Mouse (Mus musculus) ES-E14 (cell line): ENCODE data around the gene Kat7. TPM values are rescaled to one million over a fixed set of nuclear protein-coding genes. Genes with fewer than 3 reads are reported as not detected.

Experiments used
- DNase-seq: peaks from one replicate; pipeline ENCODE4 v3.0.0-alpha.2; 2013; ENCODE audit warnings: low read depth, low spot score
- H3K27ac ChIP-seq: 2 replicates; pipeline ENCODE4 v1.5.1; 2012; ENCODE audit warnings: low read depth, mild to moderate bottlenecking, low read length, moderate library complexity, mixed read lengths; ENCODE audit not compliant: poor library complexity, insufficient read depth, severe bottlenecking
- H3K36me3 ChIP-seq: 2 replicates; pipeline ENCODE4 v1.6.1; 2012; ENCODE audit warnings: mild to moderate bottlenecking, low read length, moderate library complexity, mixed read lengths; ENCODE audit not compliant: control insufficient read depth, poor library complexity, insufficient read depth, severe bottlenecking
- H3K4me1 ChIP-seq, 2 experiments: fragments of 150-350 bp in 1 of 2; sonication (generic) in 1 of 2; 2 replicates each; pipeline ENCODE4 v1.6.1; 2012; ENCODE audit warnings: low read length in 2 of 2, mild to moderate bottlenecking in 1 of 2, mixed read lengths in 1 of 2; ENCODE audit not compliant: control insufficient read depth in 2 of 2, insufficient read depth in 2 of 2, poor library complexity in 1 of 2
- H3K4me3 ChIP-seq, 2 experiments: fragments of 150-350 bp in 1 of 2; sonication (generic) in 1 of 2; 2 replicates each; pipeline ENCODE4 v1.5.1; 2012; ENCODE audit warnings: low read length in 2 of 2, low read depth in 1 of 2, mild to moderate bottlenecking in 1 of 2, mixed read lengths in 1 of 2; ENCODE audit not compliant: insufficient read depth in 1 of 2, poor library complexity in 1 of 2, severe bottlenecking in 1 of 2
- H3K9ac ChIP-seq: 2 replicates; pipeline ENCODE4 v1.6.1; 2012; ENCODE audit warnings: low read depth, mild to moderate bottlenecking, low read length, mixed read lengths; ENCODE audit not compliant: poor library complexity, insufficient read depth, severe bottlenecking
- H3K9me3 ChIP-seq: fragments of 150-350 bp; sonication (generic); 2 replicates; pipeline ENCODE4 v1.6.1; 2012; ENCODE audit warnings: low read depth, mild to moderate bottlenecking, low read length; ENCODE audit not compliant: control insufficient read depth, insufficient read depth
- CHD2 ChIP-seq: IDR thresholded peaks from 2 replicates; pipeline ENCODE4 v1.6.1; 2014; ENCODE audit warnings: mild to moderate bottlenecking, low read depth, low read length, inconsistent platforms
- HCFC1 ChIP-seq: IDR thresholded peaks from 2 replicates; pipeline ENCODE4 v1.6.1; 2012; ENCODE audit warnings: low read length, inconsistent platforms, borderline replicate concordance; ENCODE audit not compliant: insufficient read depth
- MAFK ChIP-seq: IDR thresholded peaks from 2 replicates; pipeline ENCODE4 v1.6.1; 2014; ENCODE audit warnings: mild to moderate bottlenecking, low read depth, low read length, inconsistent platforms; ENCODE audit not compliant: insufficient read depth
- ZC3H11A ChIP-seq: IDR thresholded peaks from 2 replicates; pipeline ENCODE4 v1.6.1; 2012; ENCODE audit warnings: low read depth, mild to moderate bottlenecking, inconsistent platforms, low read length, borderline replicate concordance
- ZNF384 ChIP-seq: IDR thresholded peaks from 2 replicates; pipeline ENCODE4 v1.6.1; 2012; ENCODE audit warnings: low read depth, low read length, inconsistent platforms
- in situ Hi-C, 2 experiments: fragments of 600-800 bp; cut with MboI; formaldehyde crosslinking; loops; one replicate each; pipeline ENCODE4 v1.15.1; 2025; ENCODE audit warnings: low sequenced_read_pairs in 2 of 2, inconsistent platforms in 1 of 2; ENCODE audit not compliant: unreplicated experiment in 2 of 2
- total RNA-seq: library from RNA; depleted of rRNA; stranded (reverse); fragments of 300-350 nt; gene quantifications from 2 replicates; pipeline ENCODE4 v1.2.3, GENCODE M21; 2012

Gene Kat7
- total RNA-seq, 1 experiment = 118 TPM

DNA sequence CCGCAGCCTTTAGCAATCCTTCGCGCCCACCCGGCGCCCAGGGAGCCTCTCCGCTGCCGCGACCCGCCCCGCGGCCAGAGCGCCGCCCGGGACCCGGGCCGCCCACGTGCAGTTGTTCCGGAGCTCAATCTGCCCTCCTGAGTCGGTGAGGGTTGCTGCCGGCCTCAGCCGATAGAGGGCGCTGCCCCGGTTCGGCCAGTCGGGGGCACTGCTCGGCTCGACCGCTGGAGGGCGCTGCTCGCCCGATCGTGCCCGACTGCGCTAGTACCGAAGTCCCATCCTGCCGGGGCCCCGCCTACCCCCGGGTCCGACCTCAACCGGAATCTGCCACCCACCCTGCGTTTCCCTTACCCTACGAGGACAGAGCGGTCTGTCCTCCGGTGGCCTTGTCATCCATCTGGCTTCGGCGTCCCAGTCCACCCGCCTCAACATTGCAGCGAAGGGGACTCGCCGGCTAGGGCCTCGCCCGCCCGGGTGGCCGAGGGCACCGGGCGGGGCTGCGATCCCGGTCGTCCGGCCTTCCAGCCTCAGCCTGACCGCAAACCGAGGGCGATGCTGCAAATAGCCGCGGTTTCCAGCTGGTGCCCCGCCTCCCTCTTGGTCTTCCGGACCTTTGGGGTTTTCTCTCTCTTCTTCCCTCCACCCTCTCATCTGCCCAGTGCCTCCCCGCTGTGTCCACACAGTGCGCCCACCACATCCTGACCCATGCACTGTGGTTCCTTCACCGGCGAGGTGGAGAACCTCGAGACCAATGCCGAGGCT, 50.8 kb downstream of the Kat7 start:
- no peaks in the 10 kb centered on the region for H3K9me3 ChIP-seq
- H3K36me3 ChIP-seq = no peaks in the 10 kb centered on the region
- DNase-seq = peak; percentile 81
- TF ChIP-seq CHD2 = no peak
- peak; percentile 46; the same call in 1 of the 2 replicates for TF ChIP-seq ZC3H11A
- TF ChIP-seq HCFC1 = peak; percentile 73
- peak; percentile 36; the same call in 1 of the 2 replicates for TF ChIP-seq ZNF384
- H3K9ac ChIP-seq = peak overlapping the region; percentile 84
- in situ Hi-C loops = loop anchor here in 1 of 2 experiments (10.0 kb wide), 1 partner anchor 266 kb away; no protein-coding TSS in a partner anchor
- H3K4me3 ChIP-seq = peak overlapping the region; percentile 78 to 89
- peak overlapping the region; percentile 62 for H3K27ac ChIP-seq
- peaks cover under 1 to 23% of the 10 kb centered on the region in 2 experiments for H3K4me1 ChIP-seq

GRCm38 (mm10) chr11:95258490-95258889, 51.6 kb downstream of the Kat7 start:
- Histone ChIP-seq H3K4me1 (peaks cover 0 to 18% of the 10 kb centered on the region in 2 experiments; a peak in 2 of 4 replicates), H3K9me3 (no peaks in the 10 kb centered on the region), H3K4me3 (peak overlapping the region; percentile 77 to 89), H3K27ac (peak overlapping the region; percentile 62), H3K36me3 (no peaks in the 10 kb centered on the region), H3K9ac (peak overlapping the region; percentile 84)
- TF ChIP-seq ZC3H11A (no peak), HCFC1 (no peak), MAFK (no peak)
- in situ Hi-C loops = loop anchor here in 1 of 2 experiments (10.0 kb wide), 1 partner anchor 266 kb away; no protein-coding TSS in a partner anchor
- peak; percentile 38 for DNase-seq

DNA sequence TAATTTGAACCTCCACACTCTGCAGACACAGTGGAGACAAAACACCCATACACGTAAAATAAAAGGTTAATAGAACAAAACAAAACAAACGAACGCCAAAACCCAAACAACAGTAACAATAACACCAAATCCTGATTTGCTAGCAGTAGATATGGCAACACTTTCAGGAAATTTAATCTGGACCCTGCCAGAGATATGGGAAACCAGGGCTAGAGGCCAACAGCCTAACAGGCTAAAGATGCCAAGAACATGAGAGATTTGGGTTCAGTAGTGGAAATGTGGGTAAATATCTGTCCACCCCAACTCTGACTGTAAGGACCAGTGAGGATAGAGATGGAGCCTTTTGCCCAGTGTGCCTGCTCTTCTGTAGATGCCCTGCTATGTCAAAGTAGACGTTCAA, 52.1 kb downstream of the Kat7 start:
- TF ChIP-seq ZC3H11A (no peak), CHD2 (no peak), MAFK (no peak), HCFC1 (no peak), ZNF384 (no peak)
- no peaks in the 10 kb centered on the region for H3K36me3 ChIP-seq
- no peaks in the 10 kb centered on the region for H3K9me3 ChIP-seq
- no peak overlapping the region; the same call in 1 of the 2 replicates for H3K9ac ChIP-seq
- no peak for DNase-seq
- peaks cover 0 to 15% of the 10 kb centered on the region in 2 experiments; a peak in 2 of 4 replicates for H3K4me1 ChIP-seq
- H3K27ac ChIP-seq = no peak overlapping the region
- no peak overlapping the region for H3K4me3 ChIP-seq
- in situ Hi-C loops = loop anchor here in 1 of 2 experiments (10.0 kb wide), 1 partner anchor 267 kb away; no protein-coding TSS in a partner anchor

GRCm38 (mm10) chr11:95255747-95256146, 54.3 kb downstream of the Kat7 start:
- Histone ChIP-seq H3K9ac (no peak overlapping the region), H3K4me3 (no peak overlapping the region), H3K36me3 (no peaks in the 10 kb centered on the region), H3K9me3 (no peaks in the 10 kb centered on the region), H3K27ac (no peak overlapping the region), H3K4me1 (peaks cover 0 to 4% of the 10 kb centered on the region in 2 experiments; a peak in 1 of 4 replicates)
- TF ChIP-seq CHD2 = no peak
- TF ChIP-seq ZC3H11A = no peak
- in situ Hi-C loops = loop anchor here in 1 of 2 experiments (10.0 kb wide), 1 partner anchor 269 kb away; no protein-coding TSS in a partner anchor
- no peak for DNase-seq
